Mouse (Mus musculus): ENCODE measurements around the gene Stk39.
A peak's percentile ranks its signal among the peaks of the same experiment; 100 is the strongest.
"Not testable (repeated sequence)": the region's sequence is repeated elsewhere in the genome, so short reads cannot be mapped to it uniquely, and the experiment has no call there.

Stk39 gene

GRCm38 (mm10) chr2:68284391-68284790, 187.7 kb downstream of the Stk39 start:
- DNase-seq (ENCODE audit: low spot score): peak; percentile 48

DNA sequence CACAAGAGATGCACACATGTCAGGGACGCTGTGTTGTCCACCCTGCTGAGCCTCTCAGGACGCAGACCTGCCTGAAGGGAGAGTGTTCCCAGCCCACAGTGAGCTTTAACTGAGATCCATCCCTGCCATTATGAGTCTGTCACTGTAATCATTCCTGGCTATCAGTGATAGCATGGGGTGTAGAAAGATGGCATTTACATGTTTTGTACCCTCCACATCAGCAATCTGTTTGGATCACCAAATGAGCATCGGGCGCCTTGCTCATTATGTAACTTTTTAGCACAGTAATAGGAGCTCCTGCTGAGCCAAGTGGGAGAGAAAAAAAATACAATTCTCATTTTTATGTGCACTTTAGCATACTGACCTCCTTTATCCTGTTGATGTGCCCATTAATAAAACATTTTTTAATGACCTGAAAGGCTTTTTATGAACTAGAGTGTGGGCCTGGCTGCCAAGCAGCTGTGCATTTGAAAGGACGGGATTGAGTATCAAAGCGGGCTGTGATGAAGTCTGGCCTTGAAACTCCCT, 189.0 kb downstream of the Stk39 start:
- no peak for DNase-seq (ENCODE audit: low spot score)

DNA sequence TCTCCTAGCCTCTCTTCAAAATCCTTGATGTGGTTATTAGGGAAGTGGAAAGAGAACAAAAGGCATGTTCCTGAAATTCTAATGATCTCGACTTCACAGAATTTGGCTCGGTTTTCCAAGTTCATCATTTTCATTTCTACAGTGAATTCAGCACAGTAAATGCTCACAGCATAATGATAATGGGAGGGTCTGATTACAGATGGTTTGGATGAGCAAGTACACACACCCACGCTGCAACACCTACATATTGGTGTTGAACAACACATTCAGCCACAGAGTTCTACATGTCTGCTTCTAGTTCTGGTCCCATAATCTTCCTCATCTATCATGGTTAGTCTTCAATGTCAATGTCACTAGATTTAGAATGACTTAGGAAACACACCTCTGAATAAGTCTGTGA, 190.5 kb downstream of the Stk39 start:
- no peak for DNase-seq (ENCODE audit: low spot score)

DNA sequence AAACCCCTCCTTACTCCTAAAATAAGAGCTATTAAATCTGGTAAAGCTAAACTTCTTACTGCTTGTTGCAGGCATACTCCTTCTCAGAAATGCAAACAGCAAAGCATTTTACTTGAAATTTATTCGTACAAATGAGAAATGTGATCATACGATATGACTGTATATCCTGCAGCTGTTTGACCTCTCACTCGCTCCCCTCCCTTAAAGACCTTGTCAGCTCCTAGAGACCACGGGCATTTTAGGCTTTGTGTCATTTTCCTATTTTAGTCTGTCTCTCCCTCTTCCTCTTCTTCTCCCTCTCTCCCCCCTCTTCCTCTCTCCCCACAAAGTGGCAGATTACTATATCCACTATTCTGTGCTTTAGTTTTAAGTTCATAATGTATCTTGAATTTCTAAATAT, 200.8 kb downstream of the Stk39 start:
- DNase-seq (ENCODE audit: low spot score): no peak

DNA sequence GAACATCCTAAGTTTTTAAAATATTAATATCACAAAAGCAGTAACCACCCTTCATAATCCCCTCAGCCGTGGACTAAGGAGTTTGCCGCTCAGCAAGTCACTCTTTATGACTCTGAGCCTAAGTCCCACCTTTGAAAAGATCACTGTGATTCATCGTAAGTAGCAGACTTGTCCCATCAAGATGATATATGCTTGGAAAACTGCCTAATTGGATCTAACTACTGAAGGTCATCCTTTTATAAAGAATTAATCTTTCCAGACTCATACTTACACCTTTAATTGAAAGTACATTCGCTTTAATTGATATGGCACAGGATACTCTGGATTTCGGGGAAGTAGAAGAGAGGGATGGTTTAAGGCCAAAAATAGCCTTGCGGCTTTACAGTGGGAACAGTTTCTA, 201.2 kb downstream of the Stk39 start:
- no peak for DNase-seq (ENCODE audit: low spot score)

DNA sequence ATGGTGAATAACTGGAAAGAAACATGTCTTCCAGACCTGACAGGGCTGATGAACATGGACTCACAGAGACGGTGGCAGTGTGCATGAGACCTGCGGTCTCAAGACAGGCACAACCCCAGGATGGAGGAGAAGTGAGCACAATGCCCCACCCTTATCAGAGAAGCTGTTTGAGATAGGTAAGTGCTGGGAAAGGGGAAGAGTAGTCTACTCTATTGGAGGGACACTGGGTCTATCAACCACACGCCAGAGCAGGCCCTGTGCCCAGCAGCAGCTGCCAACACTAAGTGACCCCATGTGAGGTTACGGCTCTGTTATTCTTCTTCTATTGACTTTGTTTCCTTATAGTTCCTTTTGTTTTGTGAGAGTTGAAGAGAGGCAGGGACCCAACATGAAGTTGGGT, 202.4 kb downstream of the Stk39 start:
- no peak for DNase-seq (ENCODE audit: low spot score)

DNA sequence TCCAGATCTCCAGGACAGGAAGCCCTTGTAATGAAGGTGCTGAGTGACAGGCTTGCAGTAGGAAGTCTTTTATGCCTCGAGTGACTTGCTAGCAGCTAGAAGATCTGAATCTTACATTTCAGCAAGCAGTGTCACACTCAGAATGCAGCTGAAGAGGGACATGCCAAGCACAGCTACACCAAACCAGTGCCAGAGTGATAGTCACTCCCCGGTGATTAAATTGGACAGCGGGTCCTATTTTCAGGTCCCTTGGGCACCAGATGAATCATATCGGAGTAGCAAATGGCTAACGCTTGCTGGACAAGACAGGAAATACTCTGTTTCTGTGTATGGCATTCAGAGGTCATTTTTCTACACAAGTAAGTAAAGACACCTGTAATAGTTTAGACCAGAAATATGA, 207.2 kb downstream of the Stk39 start:
- DNase-seq (ENCODE audit: low spot score): no peak

DNA sequence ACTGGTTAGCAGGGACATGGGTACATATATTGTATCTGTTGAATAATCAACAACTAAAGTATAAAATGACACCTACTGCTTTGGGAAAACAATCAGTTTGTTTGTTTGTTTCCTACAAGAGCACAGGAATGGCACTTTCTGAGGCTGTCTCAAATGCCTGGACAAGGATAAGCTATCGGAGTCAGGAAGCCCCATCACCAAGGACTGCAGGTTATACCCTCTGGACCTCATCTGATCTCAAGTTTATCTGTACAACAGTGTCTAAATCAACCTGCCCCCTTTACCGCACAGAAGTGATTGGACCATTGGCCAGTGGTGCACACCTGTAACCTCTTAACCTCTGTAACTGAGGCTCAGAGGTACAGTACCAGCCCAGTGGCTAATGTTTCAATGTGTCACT, 211.2 kb downstream of the Stk39 start:
- no peak for DNase-seq (ENCODE audit: low spot score)

GRCm38 (mm10) chr2:68257571-68257970, 214.5 kb downstream of the Stk39 start:
- no peak for DNase-seq (ENCODE audit: low spot score)

- no peak for DNase-seq (ENCODE audit: low spot score)
These were observed 215.6 kb downstream of the Stk39 start for GRCm38 (mm10) chr2:68256472-68256871.

DNA sequence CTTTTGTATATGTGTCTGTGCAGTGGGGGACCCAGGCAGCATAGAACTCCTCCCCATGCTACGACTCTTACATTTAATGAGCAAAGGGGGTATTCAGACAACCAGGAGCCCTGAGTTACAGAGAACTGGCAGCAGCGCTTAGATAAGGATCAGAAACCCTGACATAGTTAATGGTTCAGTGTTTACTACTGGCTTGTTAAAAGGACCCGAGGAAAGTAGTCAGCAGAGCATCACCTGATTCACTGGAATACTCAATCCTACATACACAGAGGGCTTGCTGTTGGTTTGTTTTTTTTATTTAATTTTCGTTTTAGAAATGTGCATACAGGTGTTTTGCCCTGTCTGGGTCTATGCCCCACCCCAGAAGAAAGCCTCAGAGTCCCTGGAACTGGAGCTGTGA, 217.3 kb downstream of the Stk39 start:
- no peak for DNase-seq (ENCODE audit: low spot score)

GRCm38 (mm10) chr2:68253222-68253621, 218.8 kb downstream of the Stk39 start:
- DNase-seq (ENCODE audit: low spot score): no peak

- no peak for DNase-seq (ENCODE audit: low spot score)
These were observed 219.9 kb downstream of the Stk39 start for GRCm38 (mm10) chr2:68252048-68252758.

- DNase-seq (ENCODE audit: low spot score): no peak
These were observed 221.2 kb downstream of the Stk39 start for GRCm38 (mm10) chr2:68250897-68251296.

DNA sequence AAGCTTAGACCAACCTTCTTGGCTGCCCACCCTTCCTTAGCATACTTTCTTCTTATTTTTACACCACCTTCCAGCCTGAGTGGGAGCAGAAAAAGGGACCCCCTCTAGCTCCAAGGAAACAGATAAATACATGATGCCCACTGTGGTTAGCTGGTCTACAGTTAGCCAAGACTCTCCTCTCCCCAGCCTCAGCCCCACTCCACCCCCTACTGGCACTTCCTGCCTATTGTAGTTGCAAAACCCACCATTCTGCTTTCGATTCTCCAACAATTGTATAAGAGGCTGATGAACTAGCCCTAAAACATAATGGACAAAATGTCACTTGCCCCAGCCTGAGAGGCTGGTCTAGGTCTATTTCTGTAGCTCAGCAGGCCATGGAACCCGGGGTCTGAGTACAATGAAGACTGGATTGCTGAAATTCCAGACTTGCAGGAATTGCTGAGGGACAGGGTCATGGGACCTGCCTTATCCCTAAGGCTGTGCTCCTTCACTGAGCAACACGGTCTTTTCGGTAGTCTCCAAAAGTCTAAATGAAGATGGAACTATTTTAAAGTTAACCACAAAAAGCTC, 222.1 kb downstream of the Stk39 start:
- DNase-seq (ENCODE audit: low spot score): no peak

DNA sequence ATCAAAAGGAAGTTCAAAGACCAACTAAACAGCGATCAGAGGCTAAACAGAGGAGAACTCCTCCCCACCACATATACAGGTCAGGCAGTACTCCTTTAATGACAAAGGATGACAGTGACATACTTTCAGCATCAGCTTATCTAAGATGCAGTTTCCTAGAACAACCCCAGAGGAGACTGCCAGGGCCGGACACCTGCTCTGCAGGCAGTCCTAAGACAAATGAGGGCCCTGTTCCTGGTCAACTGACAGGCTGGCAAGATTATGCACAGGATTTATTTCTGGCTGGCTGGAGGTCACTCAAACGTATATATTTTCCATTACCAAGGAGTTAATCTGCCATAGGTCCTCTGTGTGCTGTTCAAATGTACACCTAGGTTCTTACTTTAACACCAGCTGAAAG, 225.8 kb downstream of the Stk39 start:
- DNase-seq (ENCODE audit: low spot score): no peak

- DNase-seq (ENCODE audit: low spot score): no peak
These were observed 227.5 kb downstream of the Stk39 start for GRCm38 (mm10) chr2:68244556-68244955.

DNA sequence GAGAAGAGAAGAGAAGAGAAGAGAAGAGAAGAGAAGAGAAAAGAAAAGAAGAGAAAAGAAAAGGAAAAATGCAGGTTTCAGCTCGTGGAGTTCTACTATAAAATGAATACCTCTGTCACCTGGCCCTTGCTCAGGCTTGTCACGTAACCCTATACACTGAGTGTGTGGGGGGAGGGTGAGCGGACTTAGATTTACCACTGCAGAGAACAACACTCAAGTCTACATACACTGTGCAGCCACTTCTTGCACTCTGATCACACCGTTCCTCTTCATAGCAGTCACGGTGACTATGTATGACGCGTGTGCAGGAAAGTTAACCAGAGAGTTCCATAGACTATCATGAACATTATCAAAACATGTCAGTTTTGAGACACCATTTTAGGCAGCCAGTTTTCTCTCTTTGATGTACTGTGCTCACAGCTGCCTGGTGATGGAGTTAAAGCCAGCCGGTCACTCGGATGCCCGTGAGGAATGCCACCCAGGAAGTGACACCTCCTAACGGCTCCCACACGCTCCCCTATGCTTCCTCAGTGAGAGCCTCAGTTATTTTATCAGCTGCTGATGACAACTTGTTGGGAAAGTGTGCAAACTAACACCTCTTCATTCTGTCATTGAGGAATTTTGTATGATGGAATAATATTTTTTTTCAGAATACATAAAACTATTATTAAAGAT, 228.1 kb downstream of the Stk39 start:
- no peak for DNase-seq (ENCODE audit: low spot score)

GRCm38 (mm10) chr2:68243273-68243672, 228.8 kb downstream of the Stk39 start:
- DNase-seq (ENCODE audit: low spot score): no peak

- DNase-seq (ENCODE audit: low spot score): no peak
These were observed 230.0 kb downstream of the Stk39 start for GRCm38 (mm10) chr2:68242069-68242468.

DNA sequence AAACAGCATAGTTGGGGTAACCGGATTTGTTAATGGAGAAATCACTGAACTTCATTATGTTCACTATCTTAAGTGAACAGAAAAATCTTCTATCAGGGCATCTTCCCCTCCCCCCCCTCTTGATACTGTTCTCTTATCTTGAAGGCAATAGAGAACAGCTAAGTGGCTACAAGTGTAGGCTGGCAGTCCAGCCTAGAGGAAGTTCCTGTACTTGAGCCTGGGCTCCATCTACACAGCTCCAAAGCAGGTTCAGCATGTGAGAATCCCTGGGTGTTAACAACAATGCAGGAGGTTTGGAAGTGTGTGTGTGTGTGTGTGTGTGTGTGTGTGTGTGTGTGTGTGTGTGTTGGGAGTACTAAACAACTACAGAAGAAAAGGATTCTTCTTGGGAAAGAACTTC, 230.4 kb downstream of the Stk39 start:
- DNase-seq (ENCODE audit: low spot score): no peak

DNA sequence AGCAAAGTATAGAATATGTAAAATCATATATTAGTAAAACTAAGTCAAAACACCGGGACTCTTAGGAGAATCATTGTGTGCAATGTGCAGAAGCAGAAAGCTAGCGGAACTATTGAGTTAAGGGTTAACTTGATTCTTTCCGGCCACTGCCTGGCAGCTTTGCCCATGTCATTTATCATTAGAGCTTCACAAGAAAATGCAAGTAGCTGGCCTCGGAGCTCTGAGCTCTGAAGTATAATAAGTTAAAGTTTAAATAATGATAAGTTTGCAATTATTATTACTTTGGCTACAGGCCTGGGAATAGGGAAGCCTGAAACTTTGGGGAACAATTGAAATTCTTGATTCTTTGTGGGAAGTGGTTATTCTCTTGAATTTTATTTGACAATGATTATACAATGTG, 232.7 kb downstream of the Stk39 start:
- DNase-seq (ENCODE audit: low spot score): not testable (repeated sequence)

DNA sequence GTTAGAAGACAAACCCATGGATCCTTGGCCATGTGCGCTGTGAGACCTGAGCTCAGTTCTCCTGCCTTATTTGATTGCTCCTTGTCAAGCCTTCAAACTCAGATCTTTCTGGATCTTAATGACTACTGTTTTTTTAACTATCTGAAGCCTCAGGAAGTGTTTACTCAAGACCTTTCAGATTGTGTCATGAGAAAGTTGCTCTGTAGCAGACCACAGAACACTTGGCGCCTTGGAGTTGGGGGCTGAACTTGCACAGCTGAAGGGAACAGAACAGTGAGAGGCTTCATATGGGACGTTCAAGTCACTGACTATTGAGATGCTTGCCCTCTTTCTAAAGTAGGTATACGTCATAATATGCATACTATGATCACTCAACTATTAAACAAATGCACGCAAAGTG, 239.1 kb downstream of the Stk39 start:
- no peak for DNase-seq (ENCODE audit: low spot score)

All from urinary bladder, postnatal 14 days (tissue).